Mouse (Mus musculus): ENCODE measurements at regions not wholly inside any gene's neighbourhood (a gene's known extent, or its start where the extent isn't known, plus 50 kb on each side); places are given as distances from the start of the nearest gene placed in this dataset.

DNA sequence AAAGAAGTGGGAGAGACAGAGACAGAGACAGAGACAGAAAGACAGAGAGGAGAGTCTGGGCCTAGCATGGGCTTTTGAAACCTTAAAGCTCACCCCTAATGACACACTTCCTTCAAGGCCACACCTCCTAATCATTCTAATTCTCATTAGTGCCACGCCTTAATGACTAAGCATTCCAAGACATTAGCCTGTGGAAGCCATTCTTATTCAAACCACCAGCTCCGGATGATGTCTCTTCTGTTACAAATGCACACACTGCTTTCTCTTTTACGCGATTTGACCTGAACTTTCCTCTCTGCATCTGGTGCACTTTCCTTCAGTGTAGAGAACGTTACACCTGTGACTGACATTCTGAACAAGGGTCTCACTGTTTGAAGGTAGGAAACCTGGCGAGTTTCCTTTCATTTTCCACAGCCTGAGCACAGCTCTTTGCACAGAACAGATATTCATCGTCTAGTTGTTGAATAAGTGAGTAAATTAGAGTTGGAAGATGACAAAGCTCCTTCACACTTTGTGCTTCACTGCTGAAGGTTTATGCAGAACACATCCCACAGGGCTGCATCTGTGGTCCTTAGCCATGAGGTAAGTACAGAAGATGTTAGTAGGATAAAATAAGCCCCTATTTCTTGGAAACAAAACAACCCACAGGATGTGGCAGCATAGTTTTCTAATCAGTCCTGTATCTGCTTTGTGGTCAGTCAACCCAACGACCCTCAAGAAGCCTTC, 116.8 kb downstream of the Faxc start:
- Histone ChIP-seq H3K4me2 (ENCODE audit: low read depth, low read length) (no peak overlapping the region), H3K4me1 (ENCODE audit: control insufficient read depth, insufficient read depth) (no peaks in the 10 kb centered on the region), H3K27me3 (ENCODE audit: control insufficient read depth, insufficient read depth, low read length) (no peaks in the 10 kb centered on the region), H3K27ac (ENCODE audit: low read depth) (no peak overlapping the region), H3K9ac (replicated peaks; ENCODE audit: low read depth, low read length) (no peak overlapping the region), H3K4me3 (ENCODE audit: low read depth, low read length) (no peak overlapping the region), H3K36me3 (replicated peaks; ENCODE audit: control insufficient read depth, insufficient read depth, low read length) (no peaks in the 10 kb centered on the region), H3K9me3 (replicated peaks; ENCODE audit: control insufficient read depth, low read length) (no peaks in the 10 kb centered on the region)
- DNase-seq (ENCODE audit: low spot score) (no peak), ATAC-seq (ENCODE audit: insufficient read depth, low read depth) (no peak)
- TF ChIP-seq CTCF (IDR thresholded peaks at IDR 0.05; ENCODE audit: low read depth), result no peak
- no peak for TF ChIP-seq EP300 (IDR thresholded peaks at IDR 0.05; ENCODE audit: low read depth)
- WGBS, result 65% methylated on average over 8 of the region's 8 CpGs

DNA sequence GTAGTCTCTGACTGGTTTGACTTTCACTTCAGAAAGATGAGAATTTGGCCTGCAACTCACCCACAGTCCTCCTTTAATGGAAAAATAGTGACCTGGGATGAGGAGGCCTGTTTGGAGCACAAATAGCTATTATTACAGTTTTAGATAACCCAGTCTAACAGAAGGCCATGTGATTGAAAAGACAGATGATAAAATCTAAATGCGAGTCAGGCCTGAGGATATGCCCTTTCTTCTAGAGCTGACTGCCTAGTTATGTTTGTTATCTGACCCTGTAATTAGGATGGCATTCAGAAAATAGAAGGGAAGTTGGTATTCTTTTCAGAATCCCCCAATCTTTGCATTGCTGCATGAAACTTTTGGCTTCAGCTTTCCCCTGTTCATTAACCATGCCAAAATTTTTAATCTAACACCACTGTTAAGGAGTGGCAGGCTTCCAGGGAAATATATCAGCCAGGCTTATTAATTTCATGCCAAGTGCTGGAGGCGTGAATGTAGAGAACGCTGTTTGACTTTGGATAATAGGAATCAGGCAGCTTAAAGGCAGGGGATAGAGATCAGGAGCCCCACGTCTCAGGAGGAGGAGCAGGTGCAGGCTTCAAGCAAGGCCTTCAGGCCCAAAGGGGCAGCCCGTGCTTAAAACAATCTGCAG, 135.8 kb downstream of the Faxc start:
- 31% methylated on average over 5 of the region's 5 CpGs for WGBS
- ATAC-seq (ENCODE audit: insufficient read depth, low read depth) (no peak), DNase-seq (ENCODE audit: low spot score) (no peak)
- no peak for TF ChIP-seq CTCF (IDR thresholded peaks at IDR 0.05; ENCODE audit: low read depth)
- no peak for TF ChIP-seq EP300 (IDR thresholded peaks at IDR 0.05; ENCODE audit: low read depth)
- Histone ChIP-seq H3K36me3 (replicated peaks; ENCODE audit: control insufficient read depth, insufficient read depth, low read length) (no peaks in the 10 kb centered on the region), H3K9me3 (replicated peaks; ENCODE audit: control insufficient read depth, low read length) (no peaks in the 10 kb centered on the region), H3K9ac (replicated peaks; ENCODE audit: low read depth, low read length) (no peak overlapping the region), H3K4me2 (ENCODE audit: low read depth, low read length) (no peak overlapping the region), H3K4me3 (ENCODE audit: low read depth, low read length) (no peak overlapping the region), H3K4me1 (ENCODE audit: control insufficient read depth, insufficient read depth) (no peaks in the 10 kb centered on the region; the same call in 1 of the 2 replicates), H3K27ac (ENCODE audit: low read depth) (no peak overlapping the region), H3K27me3 (ENCODE audit: control insufficient read depth, insufficient read depth, low read length) (no peaks in the 10 kb centered on the region)

DNA sequence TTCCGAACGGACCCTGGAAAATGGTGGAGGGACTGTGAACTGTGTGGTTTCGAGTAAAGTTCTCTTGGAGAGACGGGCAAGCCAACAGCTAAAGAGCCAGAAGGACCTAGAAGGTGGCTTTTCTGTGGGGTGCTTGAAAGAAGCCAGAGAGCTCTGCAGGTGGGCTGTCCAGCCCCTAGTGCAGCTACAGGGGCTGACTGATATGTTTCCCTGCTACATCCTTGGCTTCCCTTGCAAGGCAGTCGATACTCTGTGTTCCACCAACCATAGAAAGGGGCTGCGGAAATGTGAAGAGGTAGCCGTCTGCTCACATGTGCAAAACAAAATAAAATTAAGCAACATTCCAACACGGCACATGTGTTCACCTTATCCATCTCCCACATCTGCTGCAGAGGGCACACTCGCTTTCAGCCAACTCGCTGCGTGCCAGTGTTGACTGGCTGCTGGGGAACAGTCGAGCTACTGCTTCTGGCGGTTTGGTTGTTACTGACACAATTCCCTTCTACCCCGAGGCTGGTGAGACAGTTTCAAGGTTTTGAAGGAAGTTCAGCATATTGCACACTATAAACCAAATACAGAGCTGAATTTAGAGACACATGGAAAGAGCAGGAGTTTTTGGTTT, 136.7 kb downstream of the Faxc start:
- DNase-seq (ENCODE audit: low spot score), result no peak
- no peak overlapping the region for H3K4me2 ChIP-seq (ENCODE audit: low read depth, low read length)
- 72% methylated on average over 14 of the region's 14 CpGs for WGBS

DNA sequence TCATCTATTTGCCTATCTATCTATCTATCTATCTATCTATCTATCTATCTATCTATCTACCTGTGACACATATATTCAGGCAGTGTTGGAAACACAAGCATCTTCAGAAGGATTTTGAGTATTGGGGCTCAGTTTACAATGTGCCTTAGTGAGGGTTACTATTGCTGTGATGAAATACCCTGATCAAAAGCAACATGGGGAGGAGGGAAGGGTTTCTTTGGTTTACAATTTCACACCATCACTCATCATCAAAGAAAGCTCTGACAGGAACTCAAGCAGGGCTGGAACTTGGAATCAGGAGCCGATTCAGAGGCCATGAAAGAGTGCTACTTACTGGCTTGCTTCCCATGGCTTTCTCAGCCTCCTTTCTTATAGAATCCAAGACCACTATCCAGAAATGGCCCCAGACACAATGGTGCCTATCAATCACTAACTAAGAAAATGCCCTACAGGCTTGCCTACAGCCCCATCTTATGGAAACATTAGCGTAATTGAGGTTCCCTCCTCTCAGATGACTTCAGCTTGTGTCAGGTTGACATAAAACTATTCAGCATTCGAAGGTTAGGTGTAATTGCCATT, 157.2 kb downstream of the Faxc start:
- no peaks in the 10 kb centered on the region for H3K9me3 ChIP-seq (replicated peaks; ENCODE audit: control insufficient read depth, low read length)

More for the DNA sequence above, 136.7 kb downstream of the Faxc start:
- ATAC-seq (ENCODE audit: insufficient read depth, low read depth), result no peak
- no peak overlapping the region for H3K9ac ChIP-seq (replicated peaks; ENCODE audit: low read depth, low read length)
- no peak overlapping the region for H3K4me3 ChIP-seq (ENCODE audit: low read depth, low read length)
- TF ChIP-seq EP300 (IDR thresholded peaks at IDR 0.05; ENCODE audit: low read depth) (no peak), CTCF (IDR thresholded peaks at IDR 0.05; ENCODE audit: low read depth) (no peak)
- no peaks in the 10 kb centered on the region for H3K9me3 ChIP-seq (replicated peaks; ENCODE audit: control insufficient read depth, low read length)
- no peaks in the 10 kb centered on the region; the same call in 1 of the 2 replicates for H3K4me1 ChIP-seq (ENCODE audit: control insufficient read depth, insufficient read depth)
- no peaks in the 10 kb centered on the region for H3K36me3 ChIP-seq (replicated peaks; ENCODE audit: control insufficient read depth, insufficient read depth, low read length)
- H3K27me3 ChIP-seq (ENCODE audit: control insufficient read depth, insufficient read depth, low read length), result no peaks in the 10 kb centered on the region
- H3K27ac ChIP-seq (ENCODE audit: low read depth), result no peak overlapping the region

DNA sequence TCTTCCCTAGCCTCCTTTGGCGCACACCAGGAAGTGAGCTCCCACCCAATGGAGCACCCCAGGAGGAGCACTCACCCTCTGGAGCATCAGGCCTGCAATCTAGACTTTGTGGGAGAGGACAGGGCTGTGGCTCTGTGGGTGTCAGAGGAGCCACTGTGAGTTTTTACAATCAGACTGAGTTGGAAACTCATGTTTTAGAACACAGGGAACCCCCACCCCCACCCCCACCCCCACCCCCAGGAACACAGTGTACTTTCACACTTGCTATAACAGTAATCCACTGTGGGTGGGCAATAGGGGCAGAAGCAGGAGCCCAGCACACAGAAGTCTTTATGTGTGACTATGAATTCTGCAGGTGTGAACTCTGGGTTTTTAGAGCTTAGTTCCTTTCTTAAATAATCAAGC, 158.5 kb downstream of the Faxc start:
- no peak overlapping the region for H3K9ac ChIP-seq (replicated peaks; ENCODE audit: low read depth, low read length)
- no peak overlapping the region for H3K4me3 ChIP-seq (ENCODE audit: low read depth, low read length)
- no peaks in the 10 kb centered on the region for H3K9me3 ChIP-seq (replicated peaks; ENCODE audit: control insufficient read depth, low read length)
- H3K4me1 ChIP-seq (ENCODE audit: control insufficient read depth, insufficient read depth), result no peaks in the 10 kb centered on the region
- H3K4me2 ChIP-seq (ENCODE audit: low read depth, low read length), result no peak overlapping the region
- H3K36me3 ChIP-seq (replicated peaks; ENCODE audit: control insufficient read depth, insufficient read depth, low read length), result no peaks in the 10 kb centered on the region
- DNase-seq (ENCODE audit: low spot score), result no peak
- no peak for ATAC-seq (ENCODE audit: insufficient read depth, low read depth)
- 100% methylated on average over 1 of the region's 1 CpGs for WGBS
- no peak overlapping the region for H3K27ac ChIP-seq (ENCODE audit: low read depth)
- no peaks in the 10 kb centered on the region for H3K27me3 ChIP-seq (ENCODE audit: control insufficient read depth, insufficient read depth, low read length)
- TF ChIP-seq CTCF (IDR thresholded peaks at IDR 0.05; ENCODE audit: low read depth), result no peak
- TF ChIP-seq EP300 (IDR thresholded peaks at IDR 0.05; ENCODE audit: low read depth), result no peak

More for the DNA sequence above, 157.2 kb downstream of the Faxc start:
- DNase-seq (ENCODE audit: low spot score) (no peak), ATAC-seq (ENCODE audit: insufficient read depth, low read depth) (no peak)
- Histone ChIP-seq H3K27ac (ENCODE audit: low read depth) (no peak overlapping the region), H3K9ac (replicated peaks; ENCODE audit: low read depth, low read length) (no peak overlapping the region), H3K27me3 (ENCODE audit: control insufficient read depth, insufficient read depth, low read length) (no peaks in the 10 kb centered on the region), H3K4me2 (ENCODE audit: low read depth, low read length) (no peak overlapping the region), H3K4me1 (ENCODE audit: control insufficient read depth, insufficient read depth) (no peaks in the 10 kb centered on the region), H3K36me3 (replicated peaks; ENCODE audit: control insufficient read depth, insufficient read depth, low read length) (no peaks in the 10 kb centered on the region), H3K4me3 (ENCODE audit: low read depth, low read length) (no peak overlapping the region)
- 63% methylated on average over 3 of the region's 3 CpGs for WGBS
- TF ChIP-seq EP300 (IDR thresholded peaks at IDR 0.05; ENCODE audit: low read depth) (no peak), CTCF (IDR thresholded peaks at IDR 0.05; ENCODE audit: low read depth) (no peak)

All from heart, postnatal 0 days (tissue).